Mouse (Mus musculus): ENCODE results near the gene B9d2.

B9d2 gene

GRCm38 (mm10) chr7:25734991-25735390 is 54.4 kb downstream of the B9d2 start:
- no peak for DNase-seq

Measured in spleen, adult 18-20 months (tissue).